Mouse (Mus musculus) heart, postnatal 0 days (tissue): ENCODE results near the gene Vmn1r167. TPM values are rescaled to one million over a fixed set of nuclear protein-coding genes. Genes with fewer than 3 reads are reported as not detected.
"Not testable (repeated sequence)": the region's sequence is repeated elsewhere in the genome, so short reads cannot be mapped to it uniquely, and the experiment has no call there.

Source experiments
- ATAC-seq: fragments of 200-750 bp; cut with Nextera tagmentation; 2 replicates; pipeline ENCODE4 v1.8.0; 2017; ENCODE audit warnings: low read depth, moderate number of reproducible peaks, moderate library complexity; ENCODE audit not compliant: insufficient read depth
- DNase-seq: peaks from one replicate; pipeline ENCODE4 v3.0.0-alpha.2; 2016; ENCODE audit warnings: low spot score
- H3K27ac ChIP-seq: fragments of 300-500 bp; sonication (generic); 2 replicates; pipeline ENCODE4 v1.5.1; 2014; ENCODE audit warnings: low read depth, mild to moderate bottlenecking
- H3K27me3 ChIP-seq: fragments of 300-500 bp; sonication (generic); 2 replicates; pipeline ENCODE4 v1.6.1; 2014; ENCODE audit warnings: low read length, mixed read lengths; ENCODE audit not compliant: control insufficient read depth, insufficient read depth
- H3K36me3 ChIP-seq: fragments of 300-500 bp; sonication (generic); replicated peaks from 2 replicates; pipeline ENCODE4 v1.6.1; 2014; ENCODE audit warnings: low read length, mixed read lengths; ENCODE audit not compliant: control insufficient read depth, insufficient read depth
- H3K4me1 ChIP-seq: fragments of 300-500 bp; sonication (generic); 2 replicates; pipeline ENCODE4 v1.6.1; 2014; ENCODE audit warnings: antibody characterized with exemption; ENCODE audit not compliant: control insufficient read depth, insufficient read depth
- H3K4me2 ChIP-seq: fragments of 300-500 bp; sonication (generic); 2 replicates; pipeline ENCODE4 v1.6.1; 2014; ENCODE audit warnings: low read depth, mild to moderate bottlenecking, low read length, moderate library complexity
- H3K4me3 ChIP-seq: fragments of 300-500 bp; sonication (generic); 2 replicates; pipeline ENCODE4 v1.5.1; 2014; ENCODE audit warnings: low read depth, low read length
- H3K9ac ChIP-seq: fragments of 300-500 bp; sonication (generic); replicated peaks from 2 replicates; pipeline ENCODE4 v1.6.1; 2014; ENCODE audit warnings: low read depth, low read length, mixed read lengths
- H3K9me3 ChIP-seq: fragments of 300-500 bp; sonication (generic); replicated peaks from 2 replicates; pipeline ENCODE4 v1.6.1; 2016; ENCODE audit warnings: low read length; ENCODE audit not compliant: control insufficient read depth
- WGBS: fragments of 180-500 bp; shearing (Covaris S2); extraction: QIAGEN DNeasy Blood & Tissue Kit; methylation state at CpG from one replicate; pipeline ENCODE4 v1.1.7; 2014; 5-methylcytosine and 5-hydroxymethylcytosine counted together
- polyA plus RNA-seq: library from polyadenylated mRNA; unstranded; fragments of >200 nt; fragmentation: Nextera tagmentation; extraction: Ambion mirVana; gene quantifications from 2 replicates; pipeline ENCODE4 v1.2.1, GENCODE M21; 2015
- total RNA-seq: library from RNA; depleted of rRNA; stranded (reverse); fragments of >200 nt; gene quantifications from 2 replicates; pipeline ENCODE4 v1.2.3, GENCODE M21; 2014; ENCODE audit warnings: low replicate concordance; rRNA removed

Vmn1r167 gene
- total RNA-seq: not detected in 2 replicates
- polyA plus RNA-seq: not detected in 2 replicates

GRCm38 (mm10) chr7:23507106-23507505 is at the start of gene Vmn1r167:
TSS of gene Vmn1r167 (minus strand) at chr7:23507206.
- H3K9ac ChIP-seq, H3K4me1 ChIP-seq, H3K27ac ChIP-seq, H3K36me3 ChIP-seq, H3K27me3 ChIP-seq, DNase-seq, H3K9me3 ChIP-seq, H3K4me2 ChIP-seq, ATAC-seq, H3K4me3 ChIP-seq: not testable (repeated sequence)
- 65% methylated on average over 2 of the region's 2 CpGs for WGBS

GRCm38 (mm10) chr7:23539432-23539831 is 32.4 kb upstream of the Vmn1r167 start, which contains the start of gene Vmn1r168:
TSS of gene Vmn1r168 (plus strand) at chr7:23539732.
- H3K36me3 ChIP-seq, H3K4me1 ChIP-seq, H3K4me3 ChIP-seq, H3K4me2 ChIP-seq, DNase-seq, H3K9me3 ChIP-seq, H3K9ac ChIP-seq, H3K27ac ChIP-seq, ATAC-seq, H3K27me3 ChIP-seq: not testable (repeated sequence)
- no CpG with 5 or more reads among the region's 1 CpGs for WGBS

DNA sequence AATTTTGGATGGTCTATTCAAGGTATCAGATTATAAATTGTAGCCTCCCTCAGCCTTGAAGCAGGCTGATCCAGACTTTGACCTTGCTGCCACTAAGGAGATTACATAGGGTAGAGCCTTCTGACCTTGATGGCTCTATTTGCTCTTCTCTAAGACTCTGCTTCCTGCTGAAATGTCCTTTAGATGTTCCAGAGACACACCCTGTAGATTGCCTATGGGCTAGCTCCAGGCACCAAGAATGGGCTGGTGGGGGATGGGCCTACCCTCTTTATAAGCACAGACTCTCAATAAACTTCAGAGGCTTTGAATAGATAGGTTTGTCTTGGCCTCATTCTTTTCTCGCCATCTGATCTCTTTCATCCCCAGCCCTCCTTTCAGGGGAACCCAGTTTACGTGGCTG is 34.1 kb downstream of the Vmn1r167 start:
- not testable (repeated sequence) for H3K27me3 ChIP-seq, H3K36me3 ChIP-seq, H3K9ac ChIP-seq, H3K27ac ChIP-seq, DNase-seq, H3K4me1 ChIP-seq, H3K4me3 ChIP-seq, H3K4me2 ChIP-seq, H3K9me3 ChIP-seq, ATAC-seq
- WGBS: 43% methylated on average over 2 of the region's 2 CpGs

DNA sequence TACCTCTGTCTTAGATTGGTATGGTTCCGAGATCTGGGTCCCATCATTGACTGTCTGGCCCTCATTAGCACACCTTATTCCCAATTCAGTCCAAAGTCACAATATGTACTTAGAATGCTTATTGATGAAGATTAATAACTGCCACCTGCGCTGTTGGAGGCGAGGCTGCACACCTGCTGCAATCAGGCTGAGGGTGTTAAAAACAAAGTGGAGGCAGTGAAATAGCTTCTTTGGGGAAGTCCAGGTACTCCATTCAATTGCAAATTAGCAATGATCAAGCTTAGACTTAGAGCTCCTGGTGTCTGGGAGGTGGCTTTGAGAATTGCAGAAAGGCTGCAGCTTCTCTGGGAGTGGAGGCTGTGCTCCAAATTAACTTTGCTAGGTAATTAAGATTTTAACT is 36.2 kb downstream of the Vmn1r167 start:
- not testable (repeated sequence) for H3K4me2 ChIP-seq, H3K27me3 ChIP-seq, H3K36me3 ChIP-seq, H3K4me3 ChIP-seq, ATAC-seq, DNase-seq, H3K4me1 ChIP-seq, H3K9ac ChIP-seq, H3K27ac ChIP-seq
- H3K9me3 ChIP-seq: peaks cover 11% of the 10 kb centered on the region
- 46% methylated on average over 3 of the region's 3 CpGs for WGBS

DNA sequence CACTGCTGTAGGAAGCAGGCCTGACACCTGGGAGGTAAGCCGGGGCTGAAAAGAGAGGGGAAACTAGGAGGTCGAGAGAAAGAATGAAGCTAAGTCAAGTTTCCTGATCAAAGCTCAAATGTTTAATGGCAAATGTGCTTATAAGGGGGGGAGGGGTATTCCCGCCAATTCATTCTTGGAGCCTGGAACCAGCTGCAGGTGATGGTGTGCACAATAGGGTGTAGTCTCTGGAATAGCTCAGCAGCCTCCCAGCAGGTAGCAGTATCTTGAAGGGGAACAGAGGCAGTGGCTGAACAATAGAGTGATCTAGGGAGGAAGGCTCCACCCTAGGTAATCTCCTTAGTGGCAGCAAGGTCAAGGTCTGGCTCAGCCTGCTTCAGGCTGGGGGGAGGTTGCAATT is 36.8 kb downstream of the Vmn1r167 start:
- H3K27ac ChIP-seq, ATAC-seq, H3K4me2 ChIP-seq, DNase-seq, H3K4me1 ChIP-seq, H3K27me3 ChIP-seq, H3K9ac ChIP-seq, H3K4me3 ChIP-seq, H3K36me3 ChIP-seq: not testable (repeated sequence)
- H3K9me3 ChIP-seq: peaks cover 13% of the 10 kb centered on the region
- WGBS: 67% methylated on average over 3 of the region's 3 CpGs

Other genes starting within 250 kb of the Vmn1r167 start
- not detected in 2 replicates for gene Gm6902, start 228.3 kb downstream of the Vmn1r167 start, total RNA-seq
- not detected in 2 replicates for gene Gm6902, start 228.3 kb downstream of the Vmn1r167 start, polyA plus RNA-seq
- not detected in 2 replicates for gene Nlrp4e, start 206.0 kb downstream of the Vmn1r167 start, total RNA-seq
- gene Nlrp4e, start 206.0 kb downstream of the Vmn1r167 start, polyA plus RNA-seq: not detected in 2 replicates
- not detected in 2 replicates for gene Nlrp5, start 121.3 kb downstream of the Vmn1r167 start, total RNA-seq
- not detected in 2 replicates for gene Nlrp5, start 121.3 kb downstream of the Vmn1r167 start, polyA plus RNA-seq
- gene Vmn1r168, start 32.5 kb upstream of the Vmn1r167 start, total RNA-seq: not detected in 2 replicates
- not detected in 2 replicates for gene Vmn1r168, start 32.5 kb upstream of the Vmn1r167 start, polyA plus RNA-seq
- not detected in 2 replicates for gene Vmn1r169, start 68.3 kb upstream of the Vmn1r167 start, total RNA-seq
- gene Vmn1r169, start 68.3 kb upstream of the Vmn1r167 start, polyA plus RNA-seq: not detected in 2 replicates
- not detected in 2 replicates for gene Vmn1r170, start 99.0 kb upstream of the Vmn1r167 start, total RNA-seq
- not detected in 2 replicates for gene Vmn1r170, start 99.0 kb upstream of the Vmn1r167 start, polyA plus RNA-seq
- not detected in 2 replicates for gene Vmn1r171, start 123.5 kb upstream of the Vmn1r167 start, total RNA-seq
- gene Vmn1r171, start 123.5 kb upstream of the Vmn1r167 start, polyA plus RNA-seq: not detected in 2 replicates
- gene Vmn1r172, start 151.1 kb upstream of the Vmn1r167 start, total RNA-seq: not detected in 2 replicates
- gene Vmn1r172, start 151.1 kb upstream of the Vmn1r167 start, polyA plus RNA-seq: not detected in 2 replicates
- gene Vmn1r173, start 193.5 kb upstream of the Vmn1r167 start, total RNA-seq: not detected in 2 replicates
- not detected in 2 replicates for gene Vmn1r173, start 193.5 kb upstream of the Vmn1r167 start, polyA plus RNA-seq
- not detected in 2 replicates for gene Vmn1r174, start 245.1 kb upstream of the Vmn1r167 start, total RNA-seq
- not detected in 2 replicates for gene Vmn1r174, start 245.1 kb upstream of the Vmn1r167 start, polyA plus RNA-seq